12 mouse cellular contexts compared by ENCODE assay signal in the genomic region with DNA sequence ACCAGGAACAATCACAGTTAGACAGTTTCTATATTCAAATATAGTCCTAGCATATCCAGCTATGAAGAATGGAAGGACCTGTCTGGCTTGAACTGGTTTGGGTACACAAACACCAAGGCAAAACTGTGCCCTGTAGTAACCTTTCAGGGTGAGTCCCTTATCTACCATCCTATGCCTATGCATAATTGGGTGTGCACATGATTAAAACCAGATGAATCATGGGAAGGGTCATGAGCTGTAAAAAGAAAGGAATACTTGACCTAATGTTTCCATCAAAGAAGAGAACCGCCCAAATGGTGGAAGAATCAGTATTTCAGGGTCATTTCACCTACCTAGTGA.
"Had no signal": no experiment of that assay in that cellular context is flagged by ENCODE, and none has a peak within 500 bp of the region (broad histone marks: within the 10 kb centered on the region; RNA-seq: fewer than 3 reads in every experiment).

No protein-coding gene starts in this region.

- ATAC-seq: liver, embryonic 12.5 days; midbrain, embryonic 15.5 days had no signal

- H3K9me3 ChIP-seq: limb, embryonic 15.5 days; liver, embryonic 12.5 days; lung, embryonic 15.5 days; midbrain, embryonic 10.5 days; midbrain, embryonic 15.5 days; neural tube, embryonic 12.5 days had no signal

- H3K4me1 ChIP-seq: liver, embryonic 12.5 days; midbrain, embryonic 10.5 days; midbrain, embryonic 15.5 days; neural tube, embryonic 12.5 days had no signal

- H3K4me2 ChIP-seq: limb, embryonic 15.5 days; liver, embryonic 12.5 days; lung, embryonic 15.5 days; midbrain, embryonic 15.5 days; neural tube, embryonic 12.5 days had no signal

- H3K27me3 ChIP-seq: limb, embryonic 15.5 days; liver, embryonic 12.5 days; lung, embryonic 15.5 days; midbrain, embryonic 15.5 days; neural tube, embryonic 12.5 days had no signal

- H3K4me3 ChIP-seq: limb, embryonic 15.5 days; liver, embryonic 12.5 days; lung, embryonic 15.5 days; midbrain, embryonic 10.5 days; midbrain, embryonic 15.5 days; neural tube, embryonic 12.5 days had no signal

- H3K36me3 ChIP-seq: limb, embryonic 15.5 days; liver, embryonic 12.5 days; lung, embryonic 15.5 days; midbrain, embryonic 10.5 days; midbrain, embryonic 15.5 days; neural tube, embryonic 12.5 days had no signal

- H3K27ac ChIP-seq: liver, embryonic 12.5 days; lung, embryonic 15.5 days; midbrain, embryonic 10.5 days; midbrain, embryonic 15.5 days; neural tube, embryonic 12.5 days had no signal

- H3K9ac ChIP-seq: limb, embryonic 15.5 days; liver, embryonic 12.5 days; lung, embryonic 15.5 days; midbrain, embryonic 15.5 days; neural tube, embryonic 12.5 days had no signal

- DNase-seq: kidney, adult 11 months; layer of hippocampus, adult 9-11 months; layer of hippocampus, postnatal 36 days; right cerebral cortex, postnatal 4 days; thymus, adult 18-20 months; thymus, postnatal 14 days had no signal
